Mouse (Mus musculus): ENCODE data around the gene Metap2.

DNA sequence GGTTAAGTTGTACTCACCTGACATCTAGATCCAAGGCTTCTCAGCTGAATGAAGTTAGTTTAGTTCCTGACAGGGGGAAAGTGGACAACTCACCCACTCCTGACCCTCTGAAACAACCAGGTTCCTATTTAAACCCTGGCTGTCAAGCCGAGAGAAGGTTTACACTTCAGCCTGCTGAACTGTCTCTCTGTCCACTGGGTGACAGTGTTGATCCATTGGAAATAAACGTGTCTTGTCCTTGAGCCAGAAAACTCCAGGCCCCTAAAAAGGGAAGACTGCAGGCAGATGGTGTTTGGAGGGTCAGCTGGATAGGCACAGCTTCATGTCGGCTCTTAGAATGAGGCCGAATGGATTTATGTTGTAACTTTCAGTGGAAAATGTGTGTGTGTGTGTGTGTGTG lies 48.5 kb upstream of the Metap2 start:
- no peak for TF ChIP-seq ZC3H11A (IDR thresholded peaks at IDR 0.05; ENCODE audit: borderline replicate concordance, low read depth, low read length)
- TF ChIP-seq MAFK (IDR thresholded peaks at IDR 0.05; ENCODE audit: insufficient read depth, low read depth, low read length) = no peak
- no peak for TF ChIP-seq ZNF384 (IDR thresholded peaks at IDR 0.05; ENCODE audit: low read depth, low read length)
- no peak for TF ChIP-seq HCFC1 (IDR thresholded peaks at IDR 0.05; ENCODE audit: borderline replicate concordance, insufficient read depth, low read length)

Data from ES-E14 (cell line).